Mouse (Mus musculus) ZHBTc4 (cell line): ENCODE data around the gene Ccser1.
"Not testable (repeated sequence)": the region's sequence is repeated elsewhere in the genome, so short reads cannot be mapped to it uniquely, and the experiment has no call there.

Source experiments
- DNase-seq: peaks from one replicate; pipeline ENCODE4 v3.0.0-alpha.2; 2011; ENCODE audit warnings: low read depth, low spot score

Gene Ccser1

GRCm38 (mm10) chr6:61978379-61978778, 798.3 kb downstream of the Ccser1 start:
- peak; percentile 26 for DNase-seq

- no peak for DNase-seq
Measured at GRCm38 (mm10) chr6:62014374-62014773, 834.2 kb downstream of the Ccser1 start.

- DNase-seq, result no peak
Measured at GRCm38 (mm10) chr6:62044454-62044853, 864.3 kb downstream of the Ccser1 start.

- not testable (repeated sequence) for DNase-seq
Measured at GRCm38 (mm10) chr6:62045042-62045441, 864.9 kb downstream of the Ccser1 start.

GRCm38 (mm10) chr6:62055276-62055675, 875.2 kb downstream of the Ccser1 start:
- DNase-seq, result no peak

GRCm38 (mm10) chr6:62066363-62067023, 886.4 kb downstream of the Ccser1 start:
- DNase-seq, result no peak

- no peak for DNase-seq
Measured at GRCm38 (mm10) chr6:62067024-62067380, 886.9 kb downstream of the Ccser1 start.

GRCm38 (mm10) chr6:62105464-62105863, 925.3 kb downstream of the Ccser1 start:
- DNase-seq, result no peak

GRCm38 (mm10) chr6:62132531-62132930, 952.4 kb downstream of the Ccser1 start:
- no peak for DNase-seq

GRCm38 (mm10) chr6:62160320-62160719, 980.2 kb downstream of the Ccser1 start:
- DNase-seq, result no peak

- no peak for DNase-seq
Measured at GRCm38 (mm10) chr6:62162596-62162995, 982.5 kb downstream of the Ccser1 start.

- DNase-seq, result no peak
Measured at GRCm38 (mm10) chr6:62163826-62164225, 983.7 kb downstream of the Ccser1 start.

- DNase-seq, result no peak
Measured at GRCm38 (mm10) chr6:62196496-62197188, 1016.5 kb downstream of the Ccser1 start.

- DNase-seq, result no peak
Measured at GRCm38 (mm10) chr6:62198768-62199167, 1018.6 kb downstream of the Ccser1 start.

GRCm38 (mm10) chr6:62205013-62205412, 1024.9 kb downstream of the Ccser1 start:
- no peak for DNase-seq

GRCm38 (mm10) chr6:62221856-62222255, 1041.7 kb downstream of the Ccser1 start:
- DNase-seq, result peak; percentile 62

GRCm38 (mm10) chr6:62263899-62264298, 1083.8 kb downstream of the Ccser1 start:
- DNase-seq, result no peak

GRCm38 (mm10) chr6:62264525-62264924, 1084.4 kb downstream of the Ccser1 start:
- DNase-seq, result no peak

GRCm38 (mm10) chr6:62281256-62281655, 1101.1 kb downstream of the Ccser1 start:
- no peak for DNase-seq

GRCm38 (mm10) chr6:62301576-62302312, 1121.6 kb downstream of the Ccser1 start:
- no peak for DNase-seq

GRCm38 (mm10) chr6:62318627-62319026, 1138.5 kb downstream of the Ccser1 start:
- DNase-seq, result peak; percentile 6

GRCm38 (mm10) chr6:62340319-62340718, 1160.2 kb downstream of the Ccser1 start:
- DNase-seq, result no peak

GRCm38 (mm10) chr6:62367802-62368201, 1187.7 kb downstream of the Ccser1 start:
- no peak for DNase-seq
